Comparison of ENCODE assay signal across 32 mouse cellular contexts in genomic region chr2:103321638-103322037, GRCm38 (mm10). TPM values are rescaled to one million over a fixed set of nuclear protein-coding genes. Genes with fewer than 3 reads are reported as not detected.
DNase-seq lines count a peak whose midpoint lies in the region; ATAC-seq and TF ChIP-seq lines count a peak whose summit lies in the region.
"Had no signal": no experiment of that assay in that cellular context is flagged by ENCODE, and none has a peak within 500 bp of the region (broad histone marks: within the 10 kb centered on the region; RNA-seq: fewer than 3 reads in every experiment).

No protein-coding gene starts in this region.

- no peak overlapping the region for H3K4me2 ChIP-seq in liver, embryonic 13.5 days
- H3K4me2 ChIP-seq: forebrain, embryonic 12.5 days; heart, embryonic 11.5 days; hindbrain, embryonic 12.5 days; kidney, embryonic 15.5 days; lung, embryonic 14.5 days had no signal

- no peak overlapping the region for H3K4me3 ChIP-seq in heart, adult 2 months
- no peak overlapping the region for H3K4me3 ChIP-seq in liver, embryonic 13.5 days (replicated peaks)
- no peak overlapping the region for H3K4me3 ChIP-seq in limb, embryonic 10.5 days
- H3K4me3 ChIP-seq: erythroblast, embryonic 14.5 days; forebrain, embryonic 12.5 days; hindbrain, embryonic 12.5 days; kidney, embryonic 15.5 days; layer of hippocampus, adult 2 months had no signal

- no peaks in the 10 kb centered on the region for H3K79me2 ChIP-seq in heart, adult 2 months (replicated peaks; ENCODE audit: control insufficient read depth, insufficient read depth, low read length)

- H3K27me3 ChIP-seq in heart, adult 2 months (ENCODE audit: control insufficient read depth, insufficient read depth, low read length), result no peaks in the 10 kb centered on the region
- no peaks in the 10 kb centered on the region for H3K27me3 ChIP-seq in liver, embryonic 13.5 days
- H3K27me3 ChIP-seq in limb, embryonic 10.5 days (ENCODE audit: low read depth, poor library complexity, severe bottlenecking), result no peaks in the 10 kb centered on the region
- H3K27me3 ChIP-seq: forebrain, embryonic 12.5 days; hindbrain, embryonic 12.5 days; kidney, embryonic 15.5 days had no signal

- H3K9ac ChIP-seq in heart, adult 2 months (ENCODE audit: low read depth, low read length), result no peak overlapping the region
- H3K9ac ChIP-seq in liver, embryonic 13.5 days, result no peak overlapping the region
- H3K9ac ChIP-seq: forebrain, embryonic 12.5 days; hindbrain, embryonic 12.5 days; kidney, embryonic 15.5 days; lung, embryonic 14.5 days had no signal

- peak; percentile 1 for DNase-seq in heart, adult 11 months
- no peak for DNase-seq in heart, adult 2 months
- DNase-seq in MEL-GATA-1-ER (ENCODE audit: extremely low read depth, low read depth), result peak; percentile 39
- peak; percentile 48 for DNase-seq in liver, embryonic 13.5 days
- DNase-seq in adrenal gland, postnatal 14 days, result no peak
- no peak for DNase-seq in limb, embryonic 10.5 days (ENCODE audit: low spot score)
- DNase-seq: adrenal gland, adult 8-10 months; cerebellum, adult 11-12 months; cerebellum, postnatal 14 days; gastrocnemius, postnatal 14 days; heart, postnatal 36 days; kidney, adult 11 months; kidney, postnatal 25 days; lung, embryonic 14.5 days; lung, postnatal 14 days; midbrain, embryonic 14.5 days; thymus, postnatal 4 days had no signal

- no peaks in the 10 kb centered on the region for H3K4me1 ChIP-seq in heart, adult 2 months (ENCODE audit: control insufficient read depth, insufficient read depth, low read length)
- peaks cover 58% of the 10 kb centered on the region for H3K4me1 ChIP-seq in liver, embryonic 13.5 days (replicated peaks)
- no peaks in the 10 kb centered on the region for H3K4me1 ChIP-seq in limb, embryonic 10.5 days
- H3K4me1 ChIP-seq: forebrain, embryonic 12.5 days; hindbrain, embryonic 12.5 days had no signal

- no peaks in the 10 kb centered on the region for H3K36me3 ChIP-seq in heart, adult 2 months (ENCODE audit: control insufficient read depth, insufficient read depth, low read length)
- no peaks in the 10 kb centered on the region for H3K36me3 ChIP-seq in liver, embryonic 13.5 days
- no peaks in the 10 kb centered on the region for H3K36me3 ChIP-seq in limb, embryonic 10.5 days
- H3K36me3 ChIP-seq: forebrain, embryonic 12.5 days; hindbrain, embryonic 12.5 days; kidney, embryonic 15.5 days had no signal

- ATAC-seq in liver, embryonic 13.5 days (ENCODE audit: low read depth), result peak; percentile 87
- peak; percentile 58 for ATAC-seq in megakaryocyte progenitor cell, adult 5-6 weeks (replicated peaks; ENCODE audit: poor library complexity)
- no peak for ATAC-seq in CD4-positive, CD25-positive, alpha-beta regulatory T cell, adult 4 months
- ATAC-seq: activated CD4-positive, CD25-positive, alpha-beta regulatory T cell, adult 4 months; hindbrain, postnatal 0 days had no signal

- no peak for TF ChIP-seq CTCF in heart, adult 2 months (IDR thresholded peaks at IDR 0.05)

- H3K27ac ChIP-seq in heart, adult 2 months, result no peak overlapping the region
- peak overlapping the region; percentile 66 for H3K27ac ChIP-seq in liver, embryonic 13.5 days
- H3K27ac ChIP-seq in limb, embryonic 10.5 days, result no peak overlapping the region
- H3K27ac ChIP-seq: forebrain, embryonic 12.5 days; hindbrain, embryonic 12.5 days; hindbrain, postnatal 0 days; kidney, embryonic 15.5 days; layer of hippocampus, adult 2 months had no signal

- TF ChIP-seq EP300 in heart, adult 2 months (IDR thresholded peaks at IDR 0.05; ENCODE audit: insufficient read depth, low read depth, low read length), result no peak

- intact Hi-C loops in heart, adult 2 months (cut with DNase I), result no loop called here

- WGBS in heart, adult 2 months, result 69% methylated on average over 4 of the region's 4 CpGs
- 21% methylated on average over 4 of the region's 4 CpGs for WGBS in liver, embryonic 13.5 days (ENCODE audit: insufficient replicate concordance)
- 86% methylated on average over 4 of the region's 4 CpGs for WGBS in limb, embryonic 10.5 days

- TF ChIP-seq POLR2A in heart, adult 2 months (IDR thresholded peaks at IDR 0.05; ENCODE audit: insufficient read depth, low read depth, low read length), result no peak

- no peaks in the 10 kb centered on the region for H3K9me3 ChIP-seq in liver, embryonic 13.5 days (replicated peaks)
- H3K9me3 ChIP-seq in limb, embryonic 10.5 days (replicated peaks), result no peaks in the 10 kb centered on the region
- H3K9me3 ChIP-seq: forebrain, embryonic 12.5 days; hindbrain, embryonic 12.5 days; kidney, embryonic 15.5 days had no signal

RNA-seq across cellular contexts. Expression of gene Ehf, which starts 18.6 kb away (rescaled TPM):
- not detected for total RNA-seq in heart, adult 2 months (2021)
- 2.0 TPM in 1 of 2 replicates, not detected in the other for polyA plus RNA-seq in heart, adult 2 months (2012; rRNA removed)
- 0.08 and 0.19 TPM in 2 replicates for polyA plus RNA-seq in liver, embryonic 13.5 days (2015; fragmentation: Nextera tagmentation; extraction: Ambion mirVana)
- total RNA-seq in megakaryocyte progenitor cell, adult 5-6 weeks (2015), result not detected in 2 replicates
- total RNA-seq in megakaryocyte progenitor cell, adult 5-6 weeks (2017), result not detected in 2 replicates
- total RNA-seq in adrenal gland, postnatal 14 days (2021), result 0.41 and 1.2 TPM in 2 replicates
- polyA plus RNA-seq in limb, embryonic 10.5 days (2016; fragmentation: Nextera tagmentation; extraction: Ambion mirVana), result 0.06 TPM in 1 of 2 replicates, not detected in the other
- polyA plus RNA-seq in CD4-positive, CD25-positive, alpha-beta regulatory T cell, adult 4 months (2017; shearing (Covaris generic)), result under 1 TPM; 0.20 to 0.80 TPM
- total RNA-seq: gastrocnemius, postnatal 14 days; granulocyte monocyte progenitor cell, adult 5-6 weeks; heart, postnatal 36 days; hindbrain, postnatal 0 days; layer of hippocampus, adult 2 months; layer of hippocampus, postnatal 25 days; left cerebral cortex, adult 8-10 months had no signal
- polyA plus RNA-seq: activated CD4-positive, CD25-positive, alpha-beta regulatory T cell, adult 4 months; C2C12; hindbrain, embryonic 12.5 days; midbrain, embryonic 14.5 days; neural tube, embryonic 14.5 days had no signal

Comparison
In these comparisons a context has a peak if more than half of its experiments do, and no peak if none do; other contexts are left out.
1. DNase-seq: peak in heart, adult 11 months (single experiment), MEL-GATA-1-ER (single experiment) and liver, embryonic 13.5 days (single experiment); none in heart, adult 2 months (0 of 2), adrenal gland, postnatal 14 days (single experiment) and limb, embryonic 10.5 days (single experiment).